16 mouse cellular contexts compared by ENCODE assay signal in the genomic region with DNA sequence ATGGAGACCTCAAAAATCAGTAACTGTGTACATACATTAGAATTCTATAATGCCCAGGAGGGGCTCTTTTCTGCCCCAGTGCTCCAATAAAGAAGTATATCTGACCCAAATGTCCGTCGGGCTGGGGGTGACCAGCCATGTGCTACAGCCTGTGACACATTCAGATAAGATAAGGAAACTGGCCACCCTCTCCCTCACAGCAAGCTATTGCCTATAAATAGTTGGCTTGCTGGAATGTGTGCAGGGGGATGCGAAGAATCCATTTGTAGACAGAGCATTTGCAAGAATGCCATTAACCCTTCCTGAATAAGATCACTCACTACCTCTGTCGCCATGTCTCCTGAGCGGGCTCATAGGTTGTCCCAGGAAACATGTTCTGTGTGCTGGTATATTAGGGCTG.
"Had no signal": no experiment of that assay in that cellular context is flagged by ENCODE, and none has a peak within 500 bp of the region (broad histone marks: within the 10 kb centered on the region; RNA-seq: fewer than 3 reads in every experiment).

No protein-coding gene starts in this region.

- H3K27me3 ChIP-seq: limb, embryonic 12.5 days; neural tube, embryonic 15.5 days had no signal

- H3K4me3 ChIP-seq: layer of hippocampus, adult 2 months; limb, embryonic 12.5 days; midbrain, embryonic 10.5 days; myocyte; neural tube, embryonic 15.5 days had no signal

- H3K4me1 ChIP-seq: limb, embryonic 12.5 days; neural tube, embryonic 15.5 days had no signal

- DNase-seq: kidney, postnatal 4 days; liver; lung, adult 18-20 months; lung, postnatal 4 days; midbrain, embryonic 14.5 days; right cerebral cortex, adult 18-20 months; right cerebral cortex, postnatal 25 days; thymus, postnatal 36 days had no signal

- H3K9me3 ChIP-seq: limb, embryonic 12.5 days; midbrain, embryonic 10.5 days; neural tube, embryonic 15.5 days had no signal

- H3K9ac ChIP-seq: limb, embryonic 12.5 days; liver, embryonic 14.5 days; neural tube, embryonic 15.5 days had no signal

- H3K4me2 ChIP-seq: limb, embryonic 12.5 days; neural tube, embryonic 15.5 days had no signal

- H3K27ac ChIP-seq: kidney, postnatal 0 days; layer of hippocampus, adult 2 months; limb, embryonic 12.5 days; liver, embryonic 14.5 days; midbrain, embryonic 10.5 days; neural tube, embryonic 15.5 days had no signal

- ATAC-seq: lung, postnatal 0 days had no signal

- H3K36me3 ChIP-seq: limb, embryonic 12.5 days; midbrain, embryonic 10.5 days; neural tube, embryonic 15.5 days had no signal
